In the genomic region with DNA sequence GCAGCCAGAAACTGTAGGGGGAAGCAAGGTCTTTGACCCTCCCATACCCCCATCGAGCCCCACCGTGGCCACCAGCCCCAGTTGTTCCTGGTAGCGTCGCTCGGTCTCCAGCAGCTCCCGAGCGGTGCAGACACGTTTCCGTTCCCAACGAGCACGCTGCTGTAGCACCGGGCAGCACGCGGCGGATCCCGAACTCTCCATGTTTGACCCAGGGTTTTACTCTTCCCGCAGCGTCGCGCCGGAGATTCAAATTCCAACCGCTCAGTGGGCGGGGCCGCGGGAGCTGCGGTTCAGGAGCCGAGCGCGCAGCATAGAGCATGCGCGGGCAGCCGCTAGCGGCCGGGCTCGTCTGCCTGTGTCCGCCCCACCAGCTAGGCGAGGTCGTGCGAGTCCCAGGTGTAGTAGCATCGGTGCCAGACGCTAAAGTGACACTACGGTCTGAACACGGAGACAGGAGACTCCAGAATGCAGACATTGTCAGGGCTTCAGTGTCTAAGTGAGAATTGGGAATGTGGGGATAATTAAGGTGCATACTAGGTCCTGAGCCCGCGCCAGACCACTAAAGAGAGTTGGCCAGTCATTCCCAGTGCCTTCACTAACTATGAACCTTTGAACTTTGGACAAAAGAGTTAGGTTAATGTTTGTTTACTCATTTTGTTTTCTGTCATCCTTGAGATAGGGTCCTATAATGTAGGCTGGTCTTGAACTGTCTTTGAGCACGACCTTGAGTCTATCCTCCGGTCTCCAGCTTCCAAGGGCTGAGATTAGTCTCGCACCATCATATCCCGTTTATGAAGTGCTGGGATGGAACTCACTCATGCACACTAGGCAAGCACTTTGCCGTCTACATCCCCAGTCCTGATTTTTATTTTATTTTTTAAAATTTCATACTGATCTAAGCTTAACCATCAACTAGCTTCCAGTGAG, we compare ENCODE assay signal across 8 mouse cellular contexts. TPM values are rescaled to one million over a fixed set of nuclear protein-coding genes. Genes with fewer than 3 reads are reported as not detected.
A peak's percentile ranks its signal among the peaks of the same experiment; 100 is the strongest.
DNase-seq lines count a peak whose midpoint lies in the region; ATAC-seq and TF ChIP-seq lines count a peak whose summit lies in the region.

A gene (minus strand): TSS at position 289 of the 927 bp plus-strand sequence.

- TF ChIP-seq CTCF in intestine, postnatal 0 days (IDR thresholded peaks at IDR 0.05; ENCODE audit: low read depth), result no peak

- H3K27ac ChIP-seq in intestine, postnatal 0 days (ENCODE audit: low read depth, low read length), result no peak within 1 kb of the TSS
- H3K27ac ChIP-seq in limb, embryonic 14.5 days (replicated peaks; ENCODE audit: low read depth, low read length), result no peak within 1 kb of the TSS
- no peak within 1 kb of the TSS for H3K27ac ChIP-seq in midbrain, embryonic 15.5 days

- no peaks in the 10 kb centered on the region; the same call in none of the 2 replicates for H3K4me1 ChIP-seq in intestine, postnatal 0 days (replicated peaks; ENCODE audit: control insufficient read depth, insufficient read depth, low read length)
- H3K4me1 ChIP-seq in limb, embryonic 14.5 days (ENCODE audit: control insufficient read depth, insufficient read depth, low read length), result peaks cover 29% of the 10 kb centered on the region
- H3K4me1 ChIP-seq in midbrain, embryonic 15.5 days, result peaks cover 23% of the 10 kb centered on the region

- DNase-seq in ovary, adult 18-20 months (ENCODE audit: low spot score), result peak; percentile 72
- no peak for DNase-seq in ovary, postnatal 10 days (ENCODE audit: low spot score)
- DNase-seq in embryo, embryonic 11 days, result peak; percentile 96
- peak; percentile 88 for DNase-seq in limb, embryonic 14.5 days (ENCODE audit: low spot score)
- DNase-seq in spleen, postnatal 14 days (ENCODE audit: low spot score in 2 of 2), result peak; percentile 75 to 78

- H3K4me2 ChIP-seq in intestine, postnatal 0 days (replicated peaks; ENCODE audit: low read depth), result peak within 1 kb of the TSS; percentile 84
- peak within 1 kb of the TSS; percentile 68 for H3K4me2 ChIP-seq in limb, embryonic 14.5 days (replicated peaks; ENCODE audit: low read depth, low read length, severe bottlenecking)
- peak within 1 kb of the TSS; percentile 84 for H3K4me2 ChIP-seq in midbrain, embryonic 15.5 days

- H3K9ac ChIP-seq in intestine, postnatal 0 days (ENCODE audit: low read depth, low read length), result peak within 1 kb of the TSS; percentile 46; the same call in 1 of the 2 replicates
- peak within 1 kb of the TSS; percentile 55 for H3K9ac ChIP-seq in limb, embryonic 14.5 days (ENCODE audit: low read depth, low read length, severe bottlenecking)
- H3K9ac ChIP-seq in midbrain, embryonic 15.5 days, result peak within 1 kb of the TSS; percentile 50

- no peaks in the 10 kb centered on the region for H3K9me3 ChIP-seq in intestine, postnatal 0 days (ENCODE audit: control insufficient read depth)
- H3K9me3 ChIP-seq in limb, embryonic 14.5 days (ENCODE audit: control insufficient read depth, low read length), result no peaks in the 10 kb centered on the region
- no peaks in the 10 kb centered on the region for H3K9me3 ChIP-seq in midbrain, embryonic 15.5 days

- H3K4me3 ChIP-seq in intestine, postnatal 0 days (ENCODE audit: low read depth, low read length), result peak within 1 kb of the TSS; percentile 52
- peak within 1 kb of the TSS; percentile 56 for H3K4me3 ChIP-seq in limb, embryonic 14.5 days (replicated peaks; ENCODE audit: low read length)
- H3K4me3 ChIP-seq in midbrain, embryonic 15.5 days, result peak within 1 kb of the TSS; percentile 53

- H3K27me3 ChIP-seq in intestine, postnatal 0 days (replicated peaks; ENCODE audit: control insufficient read depth, insufficient read depth, low read length), result no peaks in the 10 kb centered on the region
- H3K27me3 ChIP-seq in limb, embryonic 14.5 days (ENCODE audit: control insufficient read depth, insufficient read depth, low read length), result no peaks in the 10 kb centered on the region
- no peaks in the 10 kb centered on the region for H3K27me3 ChIP-seq in midbrain, embryonic 15.5 days (replicated peaks)

- ATAC-seq in granulocyte monocyte progenitor cell, adult 5-6 weeks (replicated peaks; ENCODE audit: poor library complexity, severe bottlenecking), result peak; percentile 72
- peak; percentile 81 for ATAC-seq in intestine, postnatal 0 days
- ATAC-seq in limb, embryonic 14.5 days (ENCODE audit: low FRiP score, low read depth), result peak; percentile 80
- peak; percentile 87 for ATAC-seq in midbrain, embryonic 15.5 days (replicated peaks)

- peak; percentile 70; the same call in 1 of the 2 replicates for TF ChIP-seq POLR2A in limb, embryonic 14.5 days (IDR thresholded peaks at IDR 0.05; ENCODE audit: borderline replicate concordance, extremely low read depth, insufficient read depth, insufficient read length)

- H3K36me3 ChIP-seq in intestine, postnatal 0 days (ENCODE audit: control insufficient read depth, insufficient read depth), result peaks cover 6% of the 10 kb centered on the region; the same call in 1 of the 2 replicates
- peaks cover 26% of the 10 kb centered on the region for H3K36me3 ChIP-seq in limb, embryonic 14.5 days (ENCODE audit: control insufficient read depth, insufficient read depth, low read length)
- no peaks in the 10 kb centered on the region for H3K36me3 ChIP-seq in midbrain, embryonic 15.5 days (replicated peaks)

- 6% methylated on average over 50 of the region's 50 CpGs for WGBS in intestine, postnatal 0 days
- 6% methylated on average over 50 of the region's 50 CpGs for WGBS in limb, embryonic 14.5 days
- WGBS in midbrain, embryonic 15.5 days, result 6% methylated on average over 50 of the region's 50 CpGs

RNA-seq across cellular contexts. Expression of the gene that starts here (rescaled TPM):
- total RNA-seq in granulocyte monocyte progenitor cell, adult 5-6 weeks (2014; fragmentation: Nextera tagmentation), result 52.0 and 55.5 TPM in 2 replicates
- total RNA-seq in granulocyte monocyte progenitor cell, adult 5-6 weeks (2017), result 63.7 and 81.2 TPM in 2 replicates
- 10.3 and 12.3 TPM in 2 replicates for polyA plus RNA-seq in intestine, postnatal 0 days (2015; fragmentation: Nextera tagmentation; extraction: Ambion mirVana)
- 84.9 and 108 TPM in 2 replicates for polyA plus RNA-seq in limb, embryonic 14.5 days (2012; rRNA removed)
- polyA plus RNA-seq in limb, embryonic 14.5 days (2014; fragmentation: Nextera tagmentation; extraction: Ambion mirVana), result 25.2 and 27.6 TPM in 2 replicates
- polyA plus RNA-seq in midbrain, embryonic 15.5 days (2015; fragmentation: Nextera tagmentation; extraction: Ambion mirVana), result 6.2 and 7.0 TPM in 2 replicates
